Mouse (Mus musculus): ENCODE results near the gene Tmem233. TPM values are rescaled to one million over a fixed set of nuclear protein-coding genes. Genes with fewer than 3 reads are reported as not detected.

The Tmem233 gene
- polyA plus RNA-seq, 1 experiment from 2014 or later, result not detected

DNA sequence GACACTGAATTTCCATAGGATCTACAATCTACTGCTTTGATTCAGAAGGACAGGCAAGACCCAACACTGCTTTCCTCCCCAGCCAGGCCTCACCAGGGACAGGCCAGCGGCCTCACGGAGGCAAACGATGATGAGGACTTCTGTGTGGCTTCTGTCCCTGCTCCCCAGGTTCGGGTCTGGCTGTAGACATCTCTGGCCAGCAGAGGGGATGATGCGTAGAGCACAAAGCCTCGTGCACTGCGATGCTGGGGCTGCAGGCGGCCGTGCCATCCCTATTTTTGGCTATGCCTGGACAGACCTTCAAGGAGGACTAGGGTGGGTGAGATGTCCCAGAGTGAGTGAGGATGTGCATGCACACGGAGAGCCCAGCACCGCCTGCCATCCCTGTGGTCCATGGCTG, 68.8 kb downstream of the Tmem233 start:
- Histone ChIP-seq H3K27ac (no peak overlapping the region), H3K27me3 (no peaks in the 10 kb centered on the region), H3K4me3 (replicated peaks) (no peak overlapping the region), H3K9me3 (replicated peaks) (no peaks in the 10 kb centered on the region), H3K9ac (no peak overlapping the region), H3K4me1 (peaks cover 31% of the 10 kb centered on the region), H3K36me3 (peaks cover 70% of the 10 kb centered on the region), H3K4me2 (no peak overlapping the region)
- 91% methylated on average over 11 of the region's 11 CpGs for WGBS
- no peak for ATAC-seq (replicated peaks; ENCODE audit: low FRiP score)

DNA sequence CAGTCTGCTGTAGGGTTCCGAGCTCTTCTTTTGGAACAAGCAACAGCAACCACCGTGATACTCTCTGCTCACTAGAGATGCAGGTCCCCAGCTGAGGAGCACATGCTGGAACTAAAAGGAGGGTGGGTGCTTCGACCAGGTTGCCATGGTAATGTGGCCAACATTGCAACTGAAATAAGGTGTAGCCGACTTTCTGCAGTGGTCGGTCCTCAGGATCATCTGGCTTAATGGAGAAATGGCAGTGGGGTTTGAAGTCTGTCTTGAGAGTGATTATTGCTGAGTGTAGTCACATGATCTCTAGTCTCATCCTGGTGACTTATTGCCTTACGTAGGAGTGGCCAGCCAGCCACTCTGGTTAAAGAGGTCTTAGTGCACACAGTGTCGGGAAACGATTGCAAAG, 69.2 kb downstream of the Tmem233 start:
- H3K27ac ChIP-seq, result no peak overlapping the region
- H3K4me2 ChIP-seq, result no peak overlapping the region
- H3K27me3 ChIP-seq, result no peaks in the 10 kb centered on the region
- WGBS, result 72% methylated on average over 8 of the region's 8 CpGs
- H3K9ac ChIP-seq, result no peak overlapping the region
- peaks cover 31% of the 10 kb centered on the region for H3K4me1 ChIP-seq
- no peaks in the 10 kb centered on the region for H3K9me3 ChIP-seq (replicated peaks)
- H3K36me3 ChIP-seq, result peaks cover 66% of the 10 kb centered on the region
- no peak for ATAC-seq (replicated peaks; ENCODE audit: low FRiP score)
- no peak overlapping the region for H3K4me3 ChIP-seq (replicated peaks)

DNA sequence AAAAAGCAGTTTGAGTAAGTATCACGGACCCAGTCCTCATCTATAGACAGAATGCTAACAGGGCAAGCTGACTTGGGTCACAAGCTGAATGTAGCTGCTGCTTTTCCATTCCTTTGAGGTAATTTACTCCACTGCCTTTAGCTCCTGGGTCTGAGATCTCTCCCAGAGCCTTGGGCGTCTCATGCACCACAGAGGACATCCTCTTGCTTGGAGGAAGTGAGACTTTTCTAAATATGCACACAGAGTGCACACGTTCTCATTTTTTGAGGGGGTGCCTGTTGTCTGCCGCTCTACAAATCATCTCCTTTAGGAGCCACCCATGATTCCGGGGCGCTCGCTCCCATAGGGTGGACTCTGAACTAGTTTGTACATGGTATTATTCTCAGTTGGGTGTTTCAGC, 70.5 kb downstream of the Tmem233 start:
- Histone ChIP-seq H3K9ac (no peak overlapping the region), H3K36me3 (peaks cover 57% of the 10 kb centered on the region), H3K4me3 (replicated peaks) (no peak overlapping the region), H3K27ac (no peak overlapping the region), H3K9me3 (replicated peaks) (no peaks in the 10 kb centered on the region), H3K4me1 (peaks cover 32% of the 10 kb centered on the region), H3K4me2 (no peak overlapping the region), H3K27me3 (no peaks in the 10 kb centered on the region)
- ATAC-seq (replicated peaks; ENCODE audit: low FRiP score), result no peak
- 92% methylated on average over 7 of the region's 7 CpGs for WGBS

DNA sequence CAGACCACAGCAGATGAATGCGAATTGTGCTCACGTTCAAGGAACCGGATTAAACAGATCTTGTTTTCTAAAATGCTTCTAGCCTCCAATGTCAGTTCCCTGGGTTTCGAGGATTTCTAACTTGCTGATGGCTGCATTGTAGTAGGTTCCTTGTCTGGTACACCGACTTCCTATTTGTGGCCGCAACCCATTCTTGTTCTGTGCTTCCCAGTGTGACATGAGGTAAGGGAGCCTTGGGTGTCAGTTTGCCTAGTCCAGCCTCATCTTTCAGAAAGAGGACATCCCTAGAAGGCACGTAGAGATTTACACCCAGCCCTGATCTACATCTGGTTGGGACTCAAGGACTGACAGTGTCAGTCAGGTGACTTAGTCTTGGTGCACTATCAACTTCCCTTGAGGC, 71.3 kb downstream of the Tmem233 start:
- Histone ChIP-seq H3K36me3 (peaks cover 49% of the 10 kb centered on the region), H3K9me3 (replicated peaks) (no peaks in the 10 kb centered on the region), H3K9ac (no peak overlapping the region), H3K27ac (no peak overlapping the region), H3K27me3 (no peaks in the 10 kb centered on the region), H3K4me1 (peaks cover 38% of the 10 kb centered on the region), H3K4me2 (no peak overlapping the region), H3K4me3 (replicated peaks) (no peak overlapping the region)
- no peak for ATAC-seq (replicated peaks; ENCODE audit: low FRiP score)
- 89% methylated on average over 7 of the region's 7 CpGs for WGBS

DNA sequence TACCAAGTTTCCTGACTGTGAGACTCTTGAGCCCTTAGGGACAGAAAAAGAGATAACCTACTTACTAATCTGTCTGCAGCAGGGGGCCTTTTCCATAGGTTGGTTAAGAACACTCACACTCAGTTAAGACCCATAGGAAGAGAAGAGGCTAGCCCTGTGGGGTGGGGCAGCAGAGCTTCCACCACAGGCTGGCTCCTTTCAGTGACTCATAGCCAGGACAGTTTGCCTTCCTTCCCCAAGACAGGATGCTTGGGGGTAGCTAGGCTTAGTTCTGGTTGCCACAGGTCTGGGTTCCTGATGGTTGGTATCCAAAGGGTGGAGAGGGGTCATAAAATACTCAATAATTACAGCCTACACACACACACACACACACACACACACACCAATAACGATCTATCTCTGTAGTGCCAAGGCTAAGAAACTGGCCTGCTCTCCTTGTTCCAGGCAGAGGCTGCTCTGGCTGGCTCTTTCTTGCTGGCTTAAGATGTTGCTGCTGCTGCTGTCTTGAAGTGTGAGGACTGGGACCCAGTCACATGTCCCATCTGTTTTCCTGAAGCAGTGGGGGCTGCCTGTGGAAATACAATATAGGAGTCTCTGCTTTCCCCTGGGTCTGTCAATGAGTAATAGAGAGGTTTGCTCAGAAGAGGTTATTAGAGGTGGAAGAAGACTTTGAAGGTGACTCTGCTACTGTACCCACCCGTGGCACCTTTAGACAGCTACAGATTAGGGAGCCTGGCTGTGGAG, 73.0 kb downstream of the Tmem233 start:
- 0 out of 2 replicates have a peak overlapping the region, but pooled peaks have one; percentile 5 for H3K4me2 ChIP-seq
- peak; percentile 55 for ATAC-seq (replicated peaks; ENCODE audit: low FRiP score)
- 51% methylated on average over 2 of the region's 2 CpGs for WGBS
- H3K4me1 ChIP-seq, result peaks cover 41% of the 10 kb centered on the region
- H3K9ac ChIP-seq, result no peak overlapping the region
- no peaks in the 10 kb centered on the region for H3K9me3 ChIP-seq (replicated peaks)
- H3K27me3 ChIP-seq, result no peaks in the 10 kb centered on the region
- H3K4me3 ChIP-seq (replicated peaks), result no peak overlapping the region
- peaks cover 36% of the 10 kb centered on the region for H3K36me3 ChIP-seq
- peak overlapping the region; percentile 89 for H3K27ac ChIP-seq

DNA sequence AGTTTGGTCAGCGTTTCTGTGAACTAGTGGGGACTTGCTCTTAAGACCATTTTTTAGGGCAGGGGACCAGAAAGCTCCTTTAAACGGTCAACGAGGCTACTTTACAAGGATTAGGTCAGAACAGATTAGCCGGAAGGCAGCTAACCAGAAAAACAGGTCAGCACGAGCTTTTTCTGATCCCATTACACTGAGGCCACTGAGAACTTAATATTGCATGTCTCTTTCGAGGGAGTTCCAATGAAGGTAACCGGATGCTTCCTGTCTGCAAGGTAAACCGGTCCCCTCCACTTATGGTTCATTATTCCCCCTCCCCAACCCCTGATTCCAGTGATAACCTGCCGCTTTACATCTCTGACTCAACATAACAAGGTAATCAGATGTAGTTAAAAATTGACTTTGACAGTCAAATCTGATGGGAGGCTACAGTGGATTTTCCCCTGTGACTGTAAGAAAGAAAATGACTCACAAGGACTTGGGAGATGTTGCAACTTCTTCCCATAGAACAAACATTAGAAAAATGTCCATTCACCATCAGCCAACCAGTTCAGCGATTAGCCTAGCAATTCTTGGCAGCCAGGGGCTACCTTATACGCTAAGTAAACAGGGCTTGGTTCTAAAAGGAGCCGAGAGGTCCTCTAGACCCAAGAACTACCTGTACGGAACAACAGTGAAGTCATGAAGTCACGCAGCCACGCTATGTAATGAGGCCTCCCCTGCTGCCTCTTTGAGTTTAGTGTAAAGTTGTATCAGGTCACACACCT, 73.8 kb downstream of the Tmem233 start:
- no peak overlapping the region for H3K4me3 ChIP-seq (replicated peaks)
- H3K9me3 ChIP-seq (replicated peaks), result no peaks in the 10 kb centered on the region
- no peak overlapping the region for H3K9ac ChIP-seq
- peak; percentile 34 for ATAC-seq (replicated peaks; ENCODE audit: low FRiP score)
- H3K36me3 ChIP-seq, result peaks cover 28% of the 10 kb centered on the region
- H3K4me2 ChIP-seq, result 0 out of 2 replicates have a peak overlapping the region, but pooled peaks have one; percentile 5
- H3K27me3 ChIP-seq, result no peaks in the 10 kb centered on the region
- H3K4me1 ChIP-seq, result peaks cover 44% of the 10 kb centered on the region
- H3K27ac ChIP-seq, result peak overlapping the region; percentile 89
- 53% methylated on average over 15 of the region's 15 CpGs for WGBS

DNA sequence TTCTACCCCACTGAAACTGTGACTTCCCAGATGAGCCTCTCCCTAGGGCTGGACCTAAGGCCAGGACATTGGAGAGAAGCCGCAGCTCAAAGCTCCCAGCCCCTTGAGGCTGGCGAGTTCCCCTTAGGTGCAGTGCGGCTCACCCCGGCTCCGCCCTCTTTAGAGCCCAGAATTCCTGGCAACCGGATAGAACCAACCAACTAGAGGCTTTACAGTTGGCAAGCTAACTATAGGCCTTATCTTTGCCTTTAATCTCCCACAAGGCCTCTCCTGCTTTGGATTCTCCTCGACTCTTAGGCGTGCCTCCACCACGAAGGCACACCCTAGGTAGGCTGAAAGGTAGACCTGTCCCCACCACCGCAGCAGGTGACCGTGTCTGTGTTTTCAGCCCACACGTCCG, 75.3 kb downstream of the Tmem233 start:
- H3K36me3 ChIP-seq, result peaks cover 13% of the 10 kb centered on the region; the same call in 1 of the 2 replicates
- ATAC-seq (replicated peaks; ENCODE audit: low FRiP score), result no peak
- H3K4me3 ChIP-seq (replicated peaks), result no peak overlapping the region
- 76% methylated on average over 13 of the region's 13 CpGs for WGBS
- no peaks in the 10 kb centered on the region for H3K27me3 ChIP-seq
- H3K9me3 ChIP-seq (replicated peaks), result no peaks in the 10 kb centered on the region
- peak overlapping the region; percentile 89 for H3K27ac ChIP-seq
- H3K9ac ChIP-seq, result no peak overlapping the region
- H3K4me2 ChIP-seq, result no peak overlapping the region
- H3K4me1 ChIP-seq, result peaks cover 56% of the 10 kb centered on the region

DNA sequence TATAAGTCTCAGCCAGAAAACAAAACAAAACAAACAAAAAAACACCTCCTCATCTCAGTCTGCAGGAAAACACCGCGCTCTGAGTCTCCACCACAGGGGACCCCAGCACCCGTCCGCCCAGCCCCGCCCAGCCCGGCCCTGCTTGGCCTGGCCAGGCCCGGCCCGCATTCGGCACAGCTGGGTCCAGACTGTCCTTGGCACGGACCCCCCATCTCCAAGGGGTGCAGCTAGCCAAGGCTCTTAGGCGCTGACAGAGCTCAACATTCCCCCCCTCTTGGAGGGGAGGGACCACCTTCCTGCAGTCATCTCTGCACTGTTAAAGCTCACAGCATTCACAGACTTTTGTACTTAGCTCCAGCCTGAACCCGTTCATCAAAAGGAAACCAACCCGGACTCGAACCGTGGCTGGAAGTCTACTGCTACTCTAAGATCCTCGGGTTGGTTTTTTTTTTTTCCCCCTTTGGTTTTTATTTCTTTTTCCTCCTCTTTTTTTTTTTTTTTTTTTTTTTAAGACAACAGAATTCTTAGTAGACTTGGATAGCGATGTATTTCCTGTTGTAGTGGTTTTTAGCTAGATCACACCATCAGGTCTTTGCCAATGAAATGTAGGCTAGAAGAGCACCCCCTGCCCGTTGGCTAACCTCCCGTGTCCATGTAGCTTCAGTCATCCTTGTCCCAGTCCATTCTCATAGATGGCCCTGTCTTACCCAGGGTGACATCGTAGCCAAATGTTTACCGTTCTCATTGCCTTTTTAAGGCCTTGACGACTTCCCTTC, 76.5 kb downstream of the Tmem233 start:
- H3K36me3 ChIP-seq, result peaks cover 14% of the 10 kb centered on the region; the same call in 1 of the 2 replicates
- H3K27ac ChIP-seq, result peak overlapping the region; percentile 89; the same call in 1 of the 2 replicates
- H3K9me3 ChIP-seq (replicated peaks), result no peaks in the 10 kb centered on the region
- H3K4me2 ChIP-seq, result peak overlapping the region; percentile 9; the same call in 1 of the 2 replicates
- no peaks in the 10 kb centered on the region for H3K27me3 ChIP-seq
- WGBS, result 67% methylated on average over 22 of the region's 22 CpGs
- H3K4me1 ChIP-seq, result peaks cover 56% of the 10 kb centered on the region
- no peak overlapping the region for H3K9ac ChIP-seq
- no peak overlapping the region for H3K4me3 ChIP-seq (replicated peaks)
- ATAC-seq (replicated peaks; ENCODE audit: low FRiP score), result no peak

DNA sequence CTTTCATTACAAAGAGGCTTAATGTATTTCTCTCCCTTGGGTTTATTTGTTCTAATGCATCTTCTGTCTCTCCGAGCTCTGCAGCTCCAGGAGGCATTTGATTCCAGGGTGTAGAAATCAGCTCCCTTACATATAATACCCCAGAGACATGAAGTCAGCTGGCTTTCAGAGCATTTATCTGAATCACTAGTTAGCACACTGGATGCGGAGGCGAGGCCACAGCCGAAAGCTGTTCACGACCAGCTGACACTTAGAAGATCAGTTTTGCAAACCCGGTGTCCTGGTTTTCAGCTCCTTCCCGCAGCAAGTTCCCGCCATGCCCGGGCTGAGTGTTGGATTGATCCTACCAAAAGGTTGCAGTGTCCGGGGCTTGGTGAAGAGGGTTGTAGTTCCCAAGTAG, 78.8 kb downstream of the Tmem233 start:
- peaks cover 34% of the 10 kb centered on the region for H3K36me3 ChIP-seq
- H3K9ac ChIP-seq, result no peak overlapping the region
- peaks cover 39% of the 10 kb centered on the region for H3K4me1 ChIP-seq
- H3K9me3 ChIP-seq (replicated peaks), result no peaks in the 10 kb centered on the region
- ATAC-seq (replicated peaks; ENCODE audit: low FRiP score), result no peak
- H3K27me3 ChIP-seq, result no peaks in the 10 kb centered on the region
- 80% methylated on average over 10 of the region's 10 CpGs for WGBS
- peak overlapping the region; percentile 22; the same call in 1 of the 2 replicates for H3K27ac ChIP-seq
- H3K4me2 ChIP-seq, result peak overlapping the region; percentile 20; the same call in 1 of the 2 replicates
- H3K4me3 ChIP-seq (replicated peaks), result no peak overlapping the region

DNA sequence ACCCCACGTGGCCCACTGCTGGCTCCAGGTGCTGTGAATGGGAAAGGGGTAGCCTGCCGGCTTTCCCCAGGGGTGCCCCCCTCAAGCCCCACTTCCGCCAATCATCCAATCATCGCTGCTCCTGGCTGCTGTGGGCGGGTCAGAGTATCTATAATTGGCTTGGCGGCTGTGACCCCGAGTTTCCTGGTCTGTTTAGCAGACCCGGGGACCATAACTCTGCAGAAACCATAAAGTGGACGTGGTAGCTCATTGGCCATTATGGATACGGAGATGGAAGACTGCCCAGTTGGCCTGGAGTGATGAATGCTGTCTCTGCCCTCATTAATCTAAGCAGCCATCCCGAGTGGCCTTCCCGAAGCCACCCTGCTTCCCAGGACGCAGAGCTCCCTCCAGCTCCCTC, 79.2 kb downstream of the Tmem233 start:
- peak; percentile 55; the same call in 1 of the 2 replicates for ATAC-seq (replicated peaks; ENCODE audit: low FRiP score)
- no peak overlapping the region for H3K27ac ChIP-seq
- H3K4me1 ChIP-seq, result peaks cover 35% of the 10 kb centered on the region
- H3K9ac ChIP-seq, result no peak overlapping the region
- peaks cover 36% of the 10 kb centered on the region for H3K36me3 ChIP-seq
- WGBS, result 26% methylated on average over 13 of the region's 13 CpGs
- no peak overlapping the region for H3K4me3 ChIP-seq (replicated peaks)
- H3K9me3 ChIP-seq (replicated peaks), result no peaks in the 10 kb centered on the region
- peak overlapping the region; percentile 20; the same call in 1 of the 2 replicates for H3K4me2 ChIP-seq
- H3K27me3 ChIP-seq, result no peaks in the 10 kb centered on the region

DNA sequence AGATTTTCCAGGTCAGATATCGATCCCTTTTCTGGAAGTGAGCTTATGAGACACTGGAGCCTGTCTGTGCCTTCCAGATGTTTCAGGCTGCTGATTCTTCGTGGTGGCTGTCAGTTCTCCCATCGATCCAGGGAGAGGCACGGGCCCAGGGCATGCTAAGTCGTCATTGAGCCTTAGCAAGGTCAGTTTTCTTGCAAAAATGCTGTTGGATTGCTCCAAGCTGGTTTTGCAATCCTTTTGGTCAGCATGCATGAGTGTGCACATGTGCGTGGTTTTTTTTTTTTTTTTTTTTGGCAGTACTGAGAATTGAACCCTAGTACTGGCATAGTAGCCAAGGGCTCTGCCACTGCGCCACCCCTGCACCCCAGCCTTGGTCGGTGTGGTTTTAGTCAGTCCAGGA, 79.9 kb downstream of the Tmem233 start:
- WGBS, result 78% methylated on average over 8 of the region's 8 CpGs
- no peak for ATAC-seq (replicated peaks; ENCODE audit: low FRiP score)
- 0 out of 2 replicates have a peak overlapping the region, but pooled peaks have one; percentile 7 for H3K27ac ChIP-seq
- H3K27me3 ChIP-seq, result no peaks in the 10 kb centered on the region
- H3K9ac ChIP-seq, result no peak overlapping the region
- no peak overlapping the region for H3K4me3 ChIP-seq (replicated peaks)
- peaks cover 36% of the 10 kb centered on the region for H3K36me3 ChIP-seq
- no peak overlapping the region for H3K4me2 ChIP-seq
- H3K9me3 ChIP-seq (replicated peaks), result no peaks in the 10 kb centered on the region
- peaks cover 30% of the 10 kb centered on the region for H3K4me1 ChIP-seq

Measured in kidney, embryonic 15.5 days (tissue).